Mouse (Mus musculus) Muller cell, postnatal 12 days (primary cell): ENCODE results near the gene Aff3.

Experiments
- DNase-seq: peaks from one replicate; pipeline ENCODE4 v3.0.0-alpha.2; 2015; ENCODE audit errors: inconsistent ontology term

The Aff3 gene

DNA sequence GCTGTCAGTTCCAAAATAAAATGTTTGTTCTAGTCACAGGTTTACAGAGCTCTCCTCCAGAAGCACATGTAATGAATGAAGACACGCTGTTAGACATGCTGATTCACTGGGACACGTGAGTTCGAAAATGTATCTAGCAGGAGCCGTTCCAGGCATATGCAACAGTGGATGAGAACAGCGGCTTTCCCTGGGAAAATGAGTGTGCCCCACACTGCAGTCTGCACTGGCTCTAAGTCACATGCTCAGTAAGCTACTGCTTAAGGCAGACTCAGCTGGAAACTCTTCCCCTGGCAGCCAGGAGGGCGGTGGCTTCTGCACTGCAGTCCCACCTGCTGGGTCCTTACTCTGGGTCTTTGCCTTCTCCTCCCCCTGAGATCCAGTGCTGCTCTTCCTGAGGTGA, 271.2 kb downstream of the Aff3 start:
- peak; percentile 65 for DNase-seq

DNA sequence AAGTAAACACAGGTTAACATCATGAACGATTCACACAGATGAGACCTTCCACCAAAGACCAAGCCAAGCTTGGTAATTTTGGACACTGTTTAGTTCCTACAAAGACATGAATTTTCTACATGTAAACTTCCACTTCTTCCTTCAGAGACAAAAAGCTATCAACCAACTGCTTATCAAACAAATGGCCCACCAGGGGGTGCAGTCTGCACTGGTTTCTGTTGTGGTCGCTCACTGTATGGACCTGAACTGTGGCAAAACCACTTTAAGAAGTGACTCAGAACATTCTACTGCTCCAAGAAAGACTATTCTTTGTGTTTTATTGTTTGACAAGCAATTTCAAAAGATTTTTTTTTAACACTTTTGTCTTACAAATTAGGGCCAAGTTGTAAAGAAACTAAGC, 271.8 kb downstream of the Aff3 start:
- DNase-seq, result peak; percentile 87

DNA sequence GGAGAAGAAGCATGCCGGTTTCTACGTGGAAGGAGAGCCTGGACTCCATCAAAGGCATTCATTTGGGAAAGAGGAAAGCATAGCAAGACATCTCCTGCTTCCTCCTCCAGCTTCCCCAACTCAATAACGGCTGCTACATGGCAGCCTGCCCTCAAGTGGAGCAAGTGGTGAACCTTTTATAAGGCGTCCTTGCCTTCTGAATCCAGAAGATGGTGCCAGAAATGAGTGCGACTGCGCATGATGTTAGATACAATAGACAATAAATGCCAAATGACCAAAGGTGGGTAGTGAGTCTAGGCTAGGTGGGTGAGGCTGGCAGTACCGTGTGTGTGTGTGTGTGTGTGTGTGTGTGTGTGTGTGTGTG, 273.9 kb downstream of the Aff3 start:
- peak; percentile 42 for DNase-seq

DNA sequence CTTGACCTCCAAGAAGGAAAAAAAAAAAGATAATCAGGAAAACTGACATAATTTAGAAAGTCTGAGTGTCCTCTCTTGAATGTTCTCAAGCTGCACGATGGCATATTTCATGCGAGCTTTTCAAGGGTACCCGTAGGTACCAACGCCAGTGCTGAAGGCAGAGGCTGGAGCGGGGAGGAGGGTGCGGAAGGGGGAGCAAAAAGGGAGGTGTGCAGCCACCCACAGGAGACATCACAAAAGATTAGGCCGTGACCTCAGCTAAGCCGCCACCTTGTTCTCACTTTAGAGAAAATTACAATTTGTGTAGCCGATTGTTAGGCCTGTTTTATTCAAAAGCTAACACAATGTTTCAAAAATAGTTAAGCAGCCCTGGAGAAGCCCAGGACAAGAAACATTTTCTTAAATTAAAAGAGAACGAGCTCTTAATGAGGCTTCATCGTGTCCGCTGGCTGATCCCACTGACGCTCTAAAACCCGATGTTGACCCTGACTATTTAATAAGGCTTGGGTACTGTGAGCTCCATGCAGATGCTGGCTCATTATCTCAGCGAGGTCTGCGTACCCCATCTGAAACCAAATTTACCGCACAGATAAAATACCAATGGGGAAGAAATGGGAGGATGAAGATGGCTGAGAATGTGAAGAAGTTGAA, 274.4 kb downstream of the Aff3 start:
- no peak for DNase-seq

DNA sequence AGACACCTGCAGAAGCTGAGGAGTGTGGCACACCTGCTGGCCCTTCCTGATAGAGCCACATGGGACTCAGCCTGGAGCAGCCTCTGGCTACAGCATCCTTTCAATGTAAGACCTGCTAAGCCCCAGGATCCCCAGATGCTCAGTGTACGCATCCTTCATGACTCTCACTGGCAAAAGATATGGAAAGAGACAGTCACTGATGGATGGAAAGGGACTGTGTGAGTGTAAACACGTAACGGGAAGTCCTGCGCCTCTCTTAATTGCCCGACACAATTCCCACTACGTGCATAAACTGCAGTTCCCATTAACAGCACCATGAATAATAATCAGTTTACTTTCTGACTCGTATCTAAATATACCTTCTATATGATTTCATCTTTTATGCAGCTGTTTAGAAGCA, 275.2 kb downstream of the Aff3 start:
- DNase-seq, result no peak

DNA sequence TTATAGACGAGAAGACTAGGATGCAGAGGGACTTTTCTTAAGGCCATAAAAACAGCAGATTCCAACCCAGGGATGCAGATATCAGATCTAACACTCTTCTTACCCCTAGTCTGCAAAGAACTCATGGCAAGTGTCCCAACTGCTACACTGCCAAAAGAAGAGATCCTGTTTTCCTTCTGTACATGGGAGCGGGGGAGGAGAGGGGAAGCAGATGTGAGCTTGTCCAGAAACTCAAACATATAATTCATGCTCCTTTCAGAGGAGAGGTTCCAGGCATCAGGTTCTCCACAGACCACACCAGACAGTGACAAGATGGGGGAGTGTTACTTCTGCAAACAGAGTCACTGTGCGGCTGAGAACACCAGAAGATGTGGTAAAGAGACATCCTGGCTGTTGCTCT, 276.3 kb downstream of the Aff3 start:
- no peak for DNase-seq

DNA sequence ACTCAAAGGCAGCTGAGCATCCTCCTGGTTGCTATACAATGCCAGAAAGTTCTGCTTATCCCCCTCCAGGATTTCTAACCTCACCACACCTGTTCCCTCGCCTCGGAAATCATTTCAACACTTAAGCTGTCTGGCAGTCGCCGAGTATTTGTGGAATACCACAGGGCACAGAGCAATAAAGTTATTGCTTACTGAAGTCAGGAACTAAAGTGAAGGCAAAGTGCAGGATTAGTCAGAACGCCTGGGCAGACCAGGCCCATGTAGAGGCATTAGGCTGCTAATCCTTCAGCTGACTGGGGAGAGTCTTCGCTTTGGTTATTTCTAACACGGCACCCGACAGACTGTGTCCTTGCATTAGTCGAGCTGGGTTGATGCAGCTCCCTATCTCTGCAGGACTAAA, 277.3 kb downstream of the Aff3 start:
- no peak for DNase-seq

DNA sequence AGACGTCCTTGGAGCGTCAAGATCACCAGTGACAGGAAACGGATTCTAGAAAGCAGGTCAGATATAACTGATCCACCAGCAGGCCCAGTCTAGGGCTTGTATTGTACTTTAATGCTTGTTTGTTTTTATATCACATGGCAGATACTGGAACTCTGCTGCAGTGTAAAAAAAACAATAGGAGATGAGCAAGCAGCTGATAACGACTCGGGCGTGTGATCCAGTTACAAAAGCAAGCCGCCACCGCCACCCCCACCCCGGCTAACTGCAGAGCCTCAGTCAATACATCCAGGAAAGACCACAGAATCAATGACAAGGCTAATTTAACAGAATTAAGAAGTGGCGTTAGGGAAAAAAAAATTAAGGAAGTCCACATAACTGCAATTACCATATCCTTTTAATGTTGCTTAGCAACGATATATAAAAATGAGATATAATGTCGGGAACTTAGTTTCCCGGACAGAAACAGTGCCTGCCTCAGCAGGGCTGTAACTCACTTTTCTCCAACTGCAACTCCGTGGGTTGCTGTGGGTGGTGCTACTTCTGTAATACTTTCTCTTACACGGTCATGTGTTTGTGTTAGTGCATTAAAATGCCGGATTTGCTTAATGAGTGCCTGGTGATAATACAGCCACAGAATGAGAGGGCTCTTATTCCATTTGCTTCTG, 280.2 kb downstream of the Aff3 start:
- DNase-seq, result peak; percentile 48

DNA sequence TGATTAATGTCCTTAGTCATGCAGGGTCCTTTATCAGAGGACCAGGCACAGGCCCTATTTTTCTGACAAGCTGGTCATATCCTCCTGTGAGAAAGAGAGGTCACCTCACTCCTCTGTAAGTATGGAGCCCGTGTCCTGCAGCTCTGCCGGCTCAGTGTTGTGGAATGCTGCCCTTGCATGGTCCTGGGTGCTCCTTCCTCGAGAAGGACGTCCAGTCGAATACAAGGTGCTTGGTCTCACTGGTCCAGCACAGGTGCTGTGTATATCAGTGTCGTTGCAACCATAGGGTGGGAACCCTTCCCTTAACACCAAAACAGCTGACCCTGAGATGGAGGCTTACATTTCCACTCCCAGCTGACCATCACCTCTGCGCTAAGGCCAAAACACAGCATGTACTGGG, 280.7 kb downstream of the Aff3 start:
- DNase-seq, result no peak

DNA sequence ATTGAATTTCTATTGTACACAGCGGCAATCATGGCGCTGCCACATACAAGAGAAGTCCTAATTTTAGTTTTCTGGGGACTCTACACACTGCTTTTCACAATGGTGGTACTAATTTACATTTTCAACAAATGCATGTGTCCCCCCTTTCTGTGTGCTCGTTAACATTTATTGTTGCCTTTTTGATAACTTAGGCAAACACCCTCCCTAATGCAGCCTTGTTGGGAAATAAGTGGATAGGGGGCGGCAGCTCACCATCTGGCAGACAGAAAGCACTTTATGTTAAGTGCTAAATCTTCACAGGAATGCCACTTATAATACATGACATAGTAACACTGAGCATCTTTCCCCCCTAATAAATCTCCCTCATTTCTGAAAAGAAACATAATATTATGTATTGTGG, 282.1 kb downstream of the Aff3 start:
- no peak for DNase-seq

DNA sequence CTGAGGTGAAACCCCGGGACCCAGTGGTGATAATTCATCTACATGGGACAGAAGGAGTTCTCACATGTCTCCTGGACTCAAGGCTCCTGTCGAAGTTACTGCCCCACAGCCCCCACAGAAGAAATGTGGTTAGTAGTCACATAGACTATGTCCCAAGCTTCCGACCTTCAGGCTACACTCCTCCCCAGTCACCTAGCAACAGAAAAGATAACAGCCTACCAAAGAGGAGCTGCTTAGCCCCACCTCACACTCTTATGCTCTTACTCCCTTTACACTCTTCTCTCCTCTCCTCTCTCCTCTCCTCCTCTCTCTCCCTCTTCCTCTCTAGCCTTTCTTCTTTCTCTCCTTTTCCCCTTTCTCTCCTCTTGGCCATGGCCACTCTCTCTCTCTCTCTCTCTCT, 286.8 kb downstream of the Aff3 start:
- no peak for DNase-seq

DNA sequence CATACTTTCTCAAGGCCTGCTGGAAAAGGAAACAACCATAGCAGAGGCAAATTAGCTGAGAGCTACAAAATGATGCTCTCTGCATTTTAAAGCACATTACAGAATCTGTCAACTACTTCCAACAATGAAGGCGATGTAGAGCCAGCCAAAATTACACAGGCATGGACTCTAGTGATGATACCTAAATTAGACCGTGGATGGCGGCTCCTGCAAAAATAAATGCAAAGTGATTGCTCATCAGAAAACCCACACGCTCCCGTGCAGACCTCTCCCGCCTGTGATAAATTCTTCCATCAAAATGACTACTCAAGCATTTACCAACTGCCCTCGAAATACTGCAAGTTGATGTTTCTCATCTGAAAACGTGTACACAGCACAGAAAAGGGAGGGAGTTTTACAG, 295.6 kb downstream of the Aff3 start:
- DNase-seq, result no peak

DNA sequence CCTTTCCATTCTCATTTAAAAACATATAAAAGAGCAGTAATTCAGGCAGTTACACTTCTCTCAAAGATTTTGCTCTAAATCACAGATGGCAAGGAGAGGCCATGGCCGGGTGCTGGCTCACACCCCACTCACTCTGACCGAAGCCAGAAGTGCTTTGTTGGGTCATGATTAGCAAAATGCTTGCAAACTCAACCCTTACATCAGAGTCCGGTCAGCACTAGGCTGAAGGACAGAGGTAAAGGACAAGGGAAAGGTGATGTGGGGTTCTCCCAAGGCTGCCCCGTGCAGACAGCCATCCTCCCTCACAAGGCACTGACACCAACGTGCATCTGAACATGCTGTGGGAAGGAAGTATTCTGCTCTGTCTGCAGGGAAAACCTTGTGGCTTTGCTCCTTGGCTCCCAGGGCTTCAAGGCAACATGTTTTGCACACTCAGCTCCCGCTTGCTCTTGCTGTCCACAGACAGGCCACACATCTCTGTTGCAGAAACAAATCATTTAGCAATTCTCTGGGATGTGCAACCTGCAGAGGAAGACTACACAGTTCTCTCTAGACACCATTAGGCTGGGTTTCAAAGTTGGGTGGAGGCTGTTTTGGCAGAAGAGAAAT, 296.6 kb downstream of the Aff3 start:
- no peak for DNase-seq

DNA sequence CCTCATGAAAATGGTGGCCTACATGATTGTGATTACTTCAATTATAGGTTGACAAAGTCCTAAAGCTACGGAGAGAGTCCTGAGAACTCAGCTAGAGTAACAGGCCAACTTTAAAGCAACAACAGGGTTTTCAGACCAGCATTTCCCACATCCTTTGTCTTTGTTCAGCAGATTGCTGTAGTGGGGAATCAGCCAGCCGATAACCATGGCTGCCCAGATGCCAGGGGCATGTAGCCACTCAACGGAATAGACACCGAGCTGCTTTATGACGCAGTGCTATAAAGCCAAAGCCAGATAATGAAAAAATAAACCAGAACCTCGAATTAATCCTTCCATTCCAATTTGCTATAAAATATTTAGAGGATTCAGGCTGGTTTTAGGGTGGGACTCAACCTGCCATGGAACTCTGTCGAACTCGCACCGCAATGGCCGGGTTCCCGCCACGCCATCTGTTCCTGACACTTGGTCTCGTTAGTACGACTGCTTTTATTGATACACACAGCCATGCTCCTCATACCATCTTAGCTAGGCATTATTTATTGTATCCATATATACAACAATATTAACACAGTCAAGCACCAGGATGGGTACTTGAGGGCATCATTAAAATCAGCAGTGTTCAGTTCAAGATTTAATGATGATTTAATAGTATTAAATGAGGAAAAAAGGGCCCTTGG, 297.2 kb downstream of the Aff3 start:
- DNase-seq, result no peak

DNA sequence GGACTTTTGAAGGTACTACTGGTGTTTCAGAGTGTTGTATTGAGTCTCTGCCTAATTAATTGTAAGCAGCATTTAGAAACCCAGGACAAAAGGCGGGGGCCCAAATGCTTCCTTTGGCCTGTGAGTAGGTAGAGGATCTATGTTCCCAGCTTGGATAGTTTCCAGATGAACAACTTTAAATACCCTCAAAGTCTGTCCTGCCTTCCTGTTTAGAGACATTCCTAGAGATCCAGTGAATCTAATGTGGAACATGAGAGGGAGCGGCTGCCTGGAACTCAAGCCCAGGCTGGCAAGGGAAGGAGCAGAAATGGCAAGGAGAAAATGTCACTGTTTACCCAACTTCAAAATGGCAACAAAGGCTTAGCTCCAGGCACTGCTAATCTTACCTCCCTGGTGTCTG, 300.9 kb downstream of the Aff3 start:
- peak; percentile 13 for DNase-seq

DNA sequence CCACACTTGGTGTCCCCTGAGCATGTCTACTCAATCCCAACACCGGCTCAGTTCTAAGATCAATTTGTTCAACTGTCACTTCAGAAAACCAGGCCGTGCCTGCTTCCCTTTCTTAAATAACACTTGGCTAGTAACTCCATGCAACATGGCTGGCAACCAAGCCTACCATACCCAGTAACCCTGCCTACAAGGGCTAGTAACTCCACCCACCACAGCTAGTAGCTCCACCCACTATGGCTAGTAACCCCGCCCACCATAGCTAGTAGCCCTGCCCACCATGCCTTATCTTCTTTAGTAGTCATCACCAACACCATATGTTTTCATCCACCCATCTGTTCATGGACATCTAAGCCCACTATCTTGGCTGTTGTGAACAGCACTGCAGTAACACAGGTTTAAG, 302.5 kb downstream of the Aff3 start:
- DNase-seq, result no peak

DNA sequence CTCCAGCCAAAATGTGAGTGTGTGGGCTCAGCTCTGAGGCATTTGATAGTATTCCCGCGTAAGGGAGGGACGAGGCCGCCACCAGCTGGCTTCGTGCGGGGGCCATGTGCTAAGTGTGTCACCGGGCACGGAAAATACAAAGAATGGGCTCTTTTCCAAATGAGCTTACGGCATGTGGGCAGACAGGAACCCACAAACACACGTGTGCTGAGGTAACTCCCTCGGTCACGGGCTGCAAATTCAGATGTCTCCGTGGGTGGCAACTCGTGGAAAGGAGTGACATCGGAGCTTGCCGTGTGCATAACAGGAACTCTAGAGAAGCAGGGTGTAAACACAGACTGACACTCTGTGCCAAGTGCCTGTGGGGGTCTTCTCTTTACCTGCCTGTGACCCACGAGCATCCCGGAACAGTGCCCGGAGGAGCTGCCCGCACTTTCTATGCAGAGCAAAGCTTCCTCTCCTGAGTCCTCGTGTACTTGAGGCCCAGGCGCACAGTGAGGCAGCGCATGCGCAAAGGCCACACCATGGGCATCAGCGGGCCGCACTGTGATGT, 305.9 kb downstream of the Aff3 start:
- DNase-seq, result no peak

DNA sequence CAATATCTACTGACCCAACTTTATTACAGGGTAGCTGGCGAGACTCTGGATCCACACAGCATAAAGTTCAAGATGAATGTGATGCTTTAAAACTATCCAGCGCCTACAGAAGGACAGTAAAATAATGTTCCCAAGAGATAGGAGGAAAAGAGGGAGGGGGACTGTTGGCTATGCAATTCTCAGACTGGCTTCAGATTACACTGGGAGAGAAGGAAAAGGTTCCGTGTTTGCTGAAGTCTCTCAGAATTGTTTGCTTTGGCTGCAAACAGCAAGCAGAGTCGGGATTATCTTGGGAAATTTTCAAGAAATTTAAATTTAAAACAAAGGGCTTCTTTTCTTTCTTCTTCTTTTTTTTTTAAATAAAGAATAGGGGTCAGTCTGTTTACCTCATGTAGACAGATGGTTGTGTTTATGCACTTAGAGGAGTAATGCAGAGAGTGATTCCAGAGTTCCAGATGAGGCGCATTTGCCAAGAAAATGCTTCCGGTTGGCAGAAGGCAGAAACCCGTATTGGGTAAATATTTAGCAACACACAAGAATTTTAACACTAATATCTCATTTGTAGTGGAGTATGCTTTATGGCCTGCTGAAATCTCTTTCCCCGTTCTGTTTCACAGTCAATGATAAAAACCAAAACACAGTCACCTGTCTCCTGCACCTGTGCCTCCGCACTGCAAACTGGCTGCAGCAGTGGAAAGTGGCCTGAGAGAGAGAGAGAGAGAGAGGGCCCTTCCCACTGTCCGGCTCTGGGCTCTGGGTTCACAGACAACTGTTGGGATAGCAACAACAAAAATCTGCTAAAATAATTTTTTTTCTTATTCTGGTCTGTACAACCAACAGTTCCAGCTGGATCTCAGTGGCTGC, 306.6 kb downstream of the Aff3 start:
- DNase-seq, result no peak

DNA sequence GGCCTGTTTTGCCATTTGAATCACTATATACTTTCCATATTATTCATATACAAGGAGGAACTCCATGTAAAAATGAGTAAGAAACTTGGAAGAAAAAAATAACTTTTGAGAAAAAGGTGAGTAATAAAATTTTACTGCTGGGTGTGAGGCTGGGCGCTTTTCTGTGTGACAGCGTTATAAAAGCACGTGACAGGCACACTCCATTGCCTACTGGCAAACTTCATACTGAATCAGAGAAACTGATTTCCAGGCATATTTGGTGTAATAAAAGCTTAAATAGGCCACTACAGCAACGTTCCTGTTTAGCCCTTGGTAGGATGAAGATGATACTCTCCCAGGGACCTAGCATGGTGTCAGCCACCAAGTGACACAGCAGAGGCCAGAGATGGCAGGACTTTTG, 310.2 kb downstream of the Aff3 start:
- DNase-seq, result no peak

DNA sequence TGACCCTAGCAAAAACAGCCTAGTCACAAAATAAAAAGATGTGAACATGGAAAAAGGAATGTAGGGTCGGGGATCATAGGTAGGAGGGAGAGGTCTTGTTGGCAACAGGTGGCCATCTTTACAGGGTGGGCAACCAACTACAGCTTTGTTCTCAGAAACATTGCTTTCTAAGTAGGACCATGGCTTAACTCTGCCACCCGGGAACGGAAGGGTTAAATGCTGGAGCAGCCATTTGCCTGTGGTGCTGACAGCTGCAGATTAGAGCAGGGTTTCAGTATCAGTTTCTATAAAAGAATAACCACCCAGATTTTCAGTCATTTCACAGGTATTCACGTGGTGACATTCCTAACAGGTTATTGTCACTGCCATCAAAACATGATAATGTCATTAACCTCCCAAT, 317.4 kb downstream of the Aff3 start:
- DNase-seq, result no peak

DNA sequence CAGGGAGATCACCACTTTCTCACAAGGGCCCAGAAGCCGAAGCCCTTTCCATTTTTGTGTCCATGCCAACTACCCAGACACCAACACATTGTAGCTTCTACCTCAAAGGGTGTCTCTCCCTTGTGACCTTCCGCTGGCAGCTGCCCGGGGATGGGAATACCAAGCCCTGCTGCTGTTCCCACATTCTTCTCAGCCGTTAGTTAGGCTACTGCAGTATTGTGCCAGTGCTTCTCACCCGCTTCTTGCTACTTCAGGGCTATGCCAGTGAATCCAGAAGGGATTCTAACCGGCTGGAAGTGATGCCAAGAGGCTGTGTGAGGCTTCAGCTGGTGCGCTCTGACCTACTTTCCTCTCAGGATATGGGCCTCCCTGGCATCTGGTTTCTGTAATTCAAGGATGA, 330.5 kb downstream of the Aff3 start:
- peak; percentile 94 for DNase-seq

DNA sequence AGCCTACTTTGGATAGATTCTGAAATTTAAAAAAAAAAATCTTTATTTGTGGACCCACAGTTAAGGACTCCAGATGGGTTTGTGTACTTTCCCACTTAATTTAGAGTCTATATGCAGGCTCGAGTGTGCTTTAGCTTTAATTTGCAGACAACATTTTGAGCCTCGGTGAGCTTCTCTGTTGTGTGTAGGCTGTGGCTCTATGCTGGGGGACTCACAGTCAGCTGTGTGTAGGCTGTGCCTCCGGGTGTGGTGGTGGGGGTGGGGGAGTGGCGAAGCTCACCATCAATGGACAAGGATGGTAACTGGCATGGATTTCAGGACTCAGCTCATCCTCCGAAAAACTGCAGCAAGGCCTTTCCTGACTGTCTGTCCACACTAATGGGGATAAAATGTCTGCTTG, 331.8 kb downstream of the Aff3 start:
- no peak for DNase-seq
